Mouse (Mus musculus): ENCODE results near the gene Cdc42se1. TPM values are rescaled to one million over a fixed set of nuclear protein-coding genes. Genes with fewer than 3 reads are reported as not detected.

Gene Cdc42se1
- polyA plus RNA-seq, 1 experiment, result 41.6 TPM

DNA sequence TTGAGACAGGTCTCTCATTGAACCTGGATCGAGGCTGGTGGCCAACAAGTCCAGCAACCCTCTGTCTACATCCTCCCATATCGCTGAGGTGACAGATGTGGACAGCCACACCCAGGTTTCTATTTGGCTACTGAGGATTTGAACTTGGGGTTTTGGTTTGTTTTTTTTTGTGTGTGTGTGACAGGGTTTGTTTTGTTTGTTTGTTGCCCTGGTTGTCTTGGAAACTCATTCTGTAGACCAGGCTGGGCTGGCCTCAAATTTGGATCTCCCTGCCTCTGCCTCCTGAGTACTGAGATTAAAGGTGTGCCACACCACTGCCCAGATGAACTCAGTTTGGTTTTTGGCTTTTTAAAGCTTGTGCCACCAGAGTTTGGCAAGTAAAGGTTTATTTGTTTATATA, 5.5 kb upstream of the Cdc42se1 start:
- TF ChIP-seq CTCF (IDR thresholded peaks at IDR 0.05; ENCODE audit: extremely low read depth, insufficient read length, insufficient replicate concordance, low read depth, low read length), result no peak
- 75% methylated on average over 2 of the region's 2 CpGs for WGBS
- Histone ChIP-seq H3K4me1 (ENCODE audit: control insufficient read depth, insufficient read depth, insufficient read length, low read length) (0 out of 2 replicates have a peak, but pooled peaks cover 2% of the 10 kb centered on the region), H3K27me3 (ENCODE audit: control insufficient read depth, insufficient read depth, low read length) (no peaks in the 10 kb centered on the region), H3K4me3 (ENCODE audit: low read depth, low read length) (no peak overlapping the region), H3K27ac (ENCODE audit: insufficient read depth, low read depth, low read length) (no peak overlapping the region), H3K36me3 (ENCODE audit: control insufficient read depth, insufficient read depth, low read length) (peaks cover 14% of the 10 kb centered on the region)

DNA sequence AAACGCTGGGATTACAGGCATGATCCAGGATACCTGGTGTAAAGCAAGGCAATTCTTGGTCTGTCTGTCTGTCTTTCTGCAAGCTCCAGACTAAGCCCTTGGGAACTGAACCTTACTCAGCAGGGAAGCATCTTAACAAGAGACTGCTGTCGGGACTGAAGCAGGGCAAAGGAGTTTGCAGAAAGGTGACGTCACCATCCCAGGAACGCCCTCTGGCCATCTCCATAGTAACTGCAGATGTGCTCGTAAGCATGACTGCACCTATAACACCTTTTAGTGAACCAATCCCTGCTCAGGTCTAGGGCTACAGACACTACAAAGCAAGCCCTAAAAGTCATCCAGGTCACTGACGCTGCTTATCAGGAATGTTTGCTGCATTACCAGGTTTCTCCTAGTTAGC, 4.2 kb upstream of the Cdc42se1 start:
- Histone ChIP-seq H3K4me1 (ENCODE audit: control insufficient read depth, insufficient read depth, insufficient read length, low read length) (0 out of 2 replicates have a peak, but pooled peaks cover 2% of the 10 kb centered on the region), H3K27me3 (ENCODE audit: control insufficient read depth, insufficient read depth, low read length) (no peaks in the 10 kb centered on the region), H3K27ac (ENCODE audit: insufficient read depth, low read depth, low read length) (no peak overlapping the region), H3K4me3 (ENCODE audit: low read depth, low read length) (no peak overlapping the region), H3K36me3 (ENCODE audit: control insufficient read depth, insufficient read depth, low read length) (peaks cover 13% of the 10 kb centered on the region)
- no peak for TF ChIP-seq CTCF (IDR thresholded peaks at IDR 0.05; ENCODE audit: extremely low read depth, insufficient read length, insufficient replicate concordance, low read depth, low read length)
- no peak for TF ChIP-seq POLR2A (IDR thresholded peaks at IDR 0.05; ENCODE audit: low read depth, low read length)
- WGBS, result 39% methylated on average over 6 of the region's 6 CpGs

DNA sequence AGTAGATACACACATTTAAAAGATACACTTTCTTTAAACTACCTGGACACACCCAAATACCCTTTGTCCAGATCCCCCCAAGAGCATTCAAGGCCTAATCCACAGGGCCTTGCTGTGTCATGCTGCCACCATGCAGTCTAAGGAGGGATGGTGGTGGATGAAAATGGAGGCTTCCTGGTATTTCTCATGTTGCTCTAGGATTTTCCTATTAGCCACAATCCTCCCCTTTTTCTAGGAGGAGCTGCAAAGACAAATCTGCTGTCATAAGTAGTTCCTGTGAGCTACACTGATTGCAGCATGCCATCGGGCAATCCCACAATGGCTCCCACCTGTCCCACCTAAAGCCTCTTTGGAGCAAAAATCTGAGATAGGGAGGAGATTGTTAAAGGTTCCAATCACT, 1.3 kb upstream of the Cdc42se1 start:
- Histone ChIP-seq H3K27ac (ENCODE audit: insufficient read depth, low read depth, low read length) (no peak overlapping the region), H3K4me3 (ENCODE audit: low read depth, low read length) (no peak overlapping the region), H3K36me3 (ENCODE audit: control insufficient read depth, insufficient read depth, low read length) (peaks cover 16% of the 10 kb centered on the region), H3K27me3 (ENCODE audit: control insufficient read depth, insufficient read depth, low read length) (no peaks in the 10 kb centered on the region), H3K4me1 (ENCODE audit: control insufficient read depth, insufficient read depth, insufficient read length, low read length) (peaks cover 19% of the 10 kb centered on the region)
- 35% methylated on average over 1 of the region's 1 CpGs for WGBS
- TF ChIP-seq POLR2A (IDR thresholded peaks at IDR 0.05; ENCODE audit: low read depth, low read length) (no peak), CTCF (IDR thresholded peaks at IDR 0.05; ENCODE audit: extremely low read depth, insufficient read length, insufficient replicate concordance, low read depth, low read length) (no peak)

DNA sequence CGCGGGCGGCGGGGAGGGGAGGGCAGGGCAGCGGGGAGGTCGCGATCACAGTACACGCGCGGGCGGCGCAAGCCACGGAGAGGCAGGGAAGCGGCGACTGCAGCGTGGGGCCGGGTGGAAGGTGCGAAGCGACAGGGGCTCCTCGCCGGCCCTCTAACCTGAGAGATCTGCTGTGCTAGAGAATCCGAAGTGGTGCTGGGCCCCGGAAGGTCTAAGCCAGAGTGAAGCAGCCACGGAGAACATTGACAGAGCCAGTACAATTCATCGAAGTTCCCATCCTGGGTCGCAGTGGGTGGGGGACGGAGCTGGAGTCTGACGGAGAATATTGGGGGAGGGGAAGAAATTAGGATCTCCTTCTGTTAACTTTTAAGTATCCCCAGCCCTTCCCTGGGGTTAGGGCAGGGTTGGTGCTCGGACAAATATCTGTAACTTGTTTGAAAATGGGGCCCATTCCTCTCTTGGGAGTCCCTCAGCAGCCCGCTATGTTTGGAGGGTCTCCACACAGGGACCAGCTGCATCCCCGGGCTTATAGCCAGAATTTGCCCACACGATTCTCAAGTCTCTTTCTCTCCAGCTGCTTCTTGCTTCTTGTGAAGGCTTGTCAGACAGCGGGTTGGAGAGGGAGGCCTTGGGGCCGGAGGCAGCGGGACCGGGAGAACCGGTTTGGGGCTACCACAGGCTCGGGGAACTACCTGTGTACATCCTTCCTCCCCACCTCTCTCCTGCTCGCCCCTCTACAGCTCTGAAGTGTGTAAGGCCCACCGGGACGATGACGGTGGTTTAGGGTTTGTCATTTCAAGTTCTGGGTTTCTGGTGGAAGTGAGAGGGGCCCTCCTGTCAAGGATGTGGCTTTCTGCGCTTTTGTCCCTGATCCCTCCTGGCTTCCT, 605 bp downstream of the Cdc42se1 start:
- peaks cover 29% of the 10 kb centered on the region for H3K36me3 ChIP-seq (ENCODE audit: control insufficient read depth, insufficient read depth, low read length)
- peaks cover 26% of the 10 kb centered on the region for H3K4me1 ChIP-seq (ENCODE audit: control insufficient read depth, insufficient read depth, insufficient read length, low read length)
- H3K27ac ChIP-seq (ENCODE audit: insufficient read depth, low read depth, low read length), result peak overlapping the region; percentile 100
- H3K27me3 ChIP-seq (ENCODE audit: control insufficient read depth, insufficient read depth, low read length), result no peaks in the 10 kb centered on the region
- 1% methylated on average over 43 of the region's 43 CpGs for WGBS
- H3K4me3 ChIP-seq (ENCODE audit: low read depth, low read length), result peak overlapping the region; percentile 84
- TF ChIP-seq POLR2A (IDR thresholded peaks at IDR 0.05; ENCODE audit: low read depth, low read length), result peak; percentile 1
- TF ChIP-seq CTCF (IDR thresholded peaks at IDR 0.05; ENCODE audit: extremely low read depth, insufficient read length, insufficient replicate concordance, low read depth, low read length), result no peak

DNA sequence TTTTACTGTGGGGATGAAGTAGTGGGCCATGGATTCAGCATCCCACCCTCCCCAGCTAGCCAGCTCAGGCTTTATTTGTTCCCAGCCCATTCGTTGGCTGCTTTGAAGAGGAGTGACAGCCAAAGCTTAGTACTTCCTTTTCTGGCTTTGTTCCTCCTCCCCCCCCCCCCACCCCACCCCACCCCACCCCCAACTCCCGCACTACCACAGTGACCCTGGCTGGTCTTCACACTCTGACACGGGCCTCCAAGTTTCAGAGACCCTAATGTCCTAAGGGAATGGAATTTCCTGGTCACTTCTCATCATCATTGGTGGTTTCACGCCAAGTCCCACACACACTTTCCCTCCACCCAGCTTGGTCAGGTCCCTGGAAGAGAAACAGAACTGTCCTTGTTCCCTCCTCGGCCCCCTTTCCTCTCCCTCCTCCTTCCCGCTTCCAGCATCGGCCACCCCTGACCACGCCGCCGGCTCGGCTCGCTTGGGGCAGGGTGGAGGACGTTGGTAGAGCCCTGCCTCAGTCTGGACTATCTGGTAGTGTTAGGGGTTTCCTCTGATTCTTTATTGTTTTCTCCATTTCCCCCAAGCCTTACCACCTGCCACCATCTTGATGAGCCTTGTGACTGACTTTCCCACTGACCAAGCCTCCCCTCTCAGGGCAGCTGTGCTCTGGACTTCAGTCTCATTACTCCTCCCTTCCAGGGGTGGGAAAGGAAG, 1.4 kb downstream of the Cdc42se1 start:
- Histone ChIP-seq H3K36me3 (ENCODE audit: control insufficient read depth, insufficient read depth, low read length) (peaks cover 35% of the 10 kb centered on the region), H3K27me3 (ENCODE audit: control insufficient read depth, insufficient read depth, low read length) (no peaks in the 10 kb centered on the region), H3K4me1 (ENCODE audit: control insufficient read depth, insufficient read depth, insufficient read length, low read length) (peaks cover 26% of the 10 kb centered on the region), H3K4me3 (ENCODE audit: low read depth, low read length) (peak overlapping the region; percentile 84), H3K27ac (ENCODE audit: insufficient read depth, low read depth, low read length) (peak overlapping the region; percentile 100)
- under 1% methylated on average over 13 of the region's 13 CpGs for WGBS
- 0 out of 2 replicates have a peak, but pooled peaks have one; percentile 1 for TF ChIP-seq CTCF (IDR thresholded peaks at IDR 0.05; ENCODE audit: extremely low read depth, insufficient read length, insufficient replicate concordance, low read depth, low read length)
- TF ChIP-seq POLR2A (IDR thresholded peaks at IDR 0.05; ENCODE audit: low read depth, low read length), result peak; percentile 85

DNA sequence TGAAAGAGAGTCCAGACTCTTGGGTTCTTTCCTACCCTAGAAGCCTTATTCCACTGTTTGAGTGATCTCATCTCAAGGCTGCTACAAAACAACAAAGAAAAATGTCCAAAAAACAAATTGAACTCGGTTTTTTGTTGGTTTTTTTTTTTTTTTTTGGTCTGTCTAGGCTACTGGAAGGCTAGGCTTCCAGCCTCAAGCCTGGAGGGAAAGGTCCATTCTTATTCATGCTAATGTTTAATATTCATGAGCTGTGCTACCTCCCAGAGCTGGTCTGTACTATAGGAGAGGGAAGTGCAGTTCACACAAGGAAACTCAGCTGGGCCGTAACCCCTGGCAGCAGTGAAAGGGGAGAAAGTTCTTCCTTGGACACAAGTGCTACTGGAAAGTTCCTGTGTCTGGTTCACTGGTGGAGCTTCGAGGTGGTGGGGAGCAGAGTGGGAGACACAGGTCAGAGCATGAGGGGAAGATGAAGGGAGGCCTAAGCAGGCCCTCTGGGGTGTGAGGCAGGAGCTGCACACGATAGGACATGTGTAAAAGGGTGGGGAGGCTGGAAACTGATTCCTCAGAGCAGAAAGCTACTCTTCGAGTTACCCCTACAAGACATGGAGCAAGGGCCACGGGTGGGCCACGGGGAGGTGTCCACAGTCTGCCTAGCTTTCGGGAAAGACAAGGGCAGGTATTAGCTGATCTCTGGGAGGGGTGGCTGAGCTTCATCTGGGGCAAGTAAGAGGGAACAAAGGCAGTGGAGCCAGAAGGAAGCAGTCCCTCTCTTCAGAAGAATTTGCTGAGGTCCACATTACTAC, 2.2 kb downstream of the Cdc42se1 start:
- Histone ChIP-seq H3K36me3 (ENCODE audit: control insufficient read depth, insufficient read depth, low read length) (peaks cover 41% of the 10 kb centered on the region), H3K27ac (ENCODE audit: insufficient read depth, low read depth, low read length) (peak overlapping the region; percentile 100), H3K4me3 (ENCODE audit: low read depth, low read length) (peak overlapping the region; percentile 84), H3K27me3 (ENCODE audit: control insufficient read depth, insufficient read depth, low read length) (no peaks in the 10 kb centered on the region), H3K4me1 (ENCODE audit: control insufficient read depth, insufficient read depth, insufficient read length, low read length) (peaks cover 26% of the 10 kb centered on the region)
- no peak for TF ChIP-seq CTCF (IDR thresholded peaks at IDR 0.05; ENCODE audit: extremely low read depth, insufficient read length, insufficient replicate concordance, low read depth, low read length)
- TF ChIP-seq POLR2A (IDR thresholded peaks at IDR 0.05; ENCODE audit: low read depth, low read length), result no peak
- 5% methylated on average over 8 of the region's 8 CpGs for WGBS

Data from small intestine, adult 2 months (tissue).